Mouse (Mus musculus): ENCODE measurements around the gene Os9.
"Not testable (repeated sequence)": the region's sequence is repeated elsewhere in the genome, so short reads cannot be mapped to it uniquely, and the experiment has no call there.

Gene Os9

DNA sequence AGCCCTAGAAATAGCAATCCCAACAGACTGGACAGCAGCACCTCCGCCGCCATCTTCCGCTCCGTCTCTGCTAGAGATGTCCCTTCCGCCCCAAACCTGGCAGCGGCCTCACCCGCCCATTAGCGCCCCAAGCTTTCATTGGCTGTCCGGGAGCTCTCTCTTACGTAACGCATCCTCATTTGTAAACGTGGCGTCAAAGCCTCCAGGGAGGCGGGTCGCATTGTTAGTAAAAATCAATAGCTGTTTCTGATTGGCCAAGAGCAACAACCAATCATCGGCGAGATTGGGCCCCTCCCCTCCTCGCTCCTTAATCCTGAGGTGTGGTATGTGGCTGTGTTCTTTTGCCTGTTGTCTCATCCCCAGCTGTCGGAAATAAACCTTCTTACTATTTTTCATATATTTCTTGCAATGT, at the start of gene Os9:
Os9 (minus strand) TSS at position 66 of the 412 bp plus-strand sequence.
- in situ Hi-C loops (cut with MseI, MboI) = no loop called here

DNA sequence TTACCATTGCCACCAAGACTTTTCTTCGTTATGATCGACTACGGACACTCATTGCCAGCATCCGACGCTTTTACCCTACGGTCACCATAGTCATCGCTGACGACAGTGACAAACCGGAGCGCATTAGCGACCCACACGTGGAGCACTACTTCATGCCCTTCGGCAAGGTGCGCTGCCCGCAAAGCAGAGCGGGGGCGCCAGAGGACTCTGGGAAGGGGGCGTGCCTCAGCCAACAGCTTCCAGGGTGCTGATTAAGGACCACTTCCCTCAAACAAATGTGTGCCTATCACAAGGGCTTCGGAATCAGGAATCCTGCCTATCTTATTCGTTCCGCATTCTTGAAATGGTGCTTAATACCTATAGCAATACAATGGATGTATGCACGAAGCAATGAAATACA, 49.1 kb upstream of the Os9 start:
- in situ Hi-C loops (cut with MseI, MboI) = loop anchor here in 1 of 2 experiments (5.0 kb wide), 1 partner anchor 43 kb away; no protein-coding TSS in a partner anchor

DNA sequence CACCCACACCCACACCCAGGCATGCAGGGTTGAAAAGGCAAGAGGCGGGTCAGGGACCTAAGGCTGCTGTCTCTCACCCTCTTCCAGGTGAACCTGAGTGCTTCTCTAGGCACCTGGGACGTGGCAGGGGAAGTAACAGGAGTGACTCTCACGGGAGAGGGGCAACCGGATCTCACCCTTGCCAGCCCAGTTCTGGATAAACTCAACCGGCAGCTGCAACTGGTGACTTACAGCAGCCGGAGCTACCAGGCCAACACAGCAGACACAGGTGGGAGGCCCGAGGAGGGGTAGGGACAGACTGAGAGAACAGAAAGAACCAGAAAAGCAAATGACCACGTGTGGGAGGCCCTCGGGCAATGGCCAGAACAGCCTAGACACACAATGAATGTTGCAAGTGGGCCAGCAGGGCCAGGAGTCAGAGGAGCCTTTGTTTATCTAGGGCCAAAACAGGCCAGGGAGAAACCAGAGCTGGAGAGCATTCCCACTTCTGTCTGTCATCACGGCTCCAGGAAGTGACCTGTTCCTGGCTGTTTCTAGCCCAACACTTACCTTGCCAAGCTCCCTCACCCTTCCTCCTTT, 46.8 kb upstream of the Os9 start:
- in situ Hi-C loops (cut with MseI, MboI) = no loop called here

DNA sequence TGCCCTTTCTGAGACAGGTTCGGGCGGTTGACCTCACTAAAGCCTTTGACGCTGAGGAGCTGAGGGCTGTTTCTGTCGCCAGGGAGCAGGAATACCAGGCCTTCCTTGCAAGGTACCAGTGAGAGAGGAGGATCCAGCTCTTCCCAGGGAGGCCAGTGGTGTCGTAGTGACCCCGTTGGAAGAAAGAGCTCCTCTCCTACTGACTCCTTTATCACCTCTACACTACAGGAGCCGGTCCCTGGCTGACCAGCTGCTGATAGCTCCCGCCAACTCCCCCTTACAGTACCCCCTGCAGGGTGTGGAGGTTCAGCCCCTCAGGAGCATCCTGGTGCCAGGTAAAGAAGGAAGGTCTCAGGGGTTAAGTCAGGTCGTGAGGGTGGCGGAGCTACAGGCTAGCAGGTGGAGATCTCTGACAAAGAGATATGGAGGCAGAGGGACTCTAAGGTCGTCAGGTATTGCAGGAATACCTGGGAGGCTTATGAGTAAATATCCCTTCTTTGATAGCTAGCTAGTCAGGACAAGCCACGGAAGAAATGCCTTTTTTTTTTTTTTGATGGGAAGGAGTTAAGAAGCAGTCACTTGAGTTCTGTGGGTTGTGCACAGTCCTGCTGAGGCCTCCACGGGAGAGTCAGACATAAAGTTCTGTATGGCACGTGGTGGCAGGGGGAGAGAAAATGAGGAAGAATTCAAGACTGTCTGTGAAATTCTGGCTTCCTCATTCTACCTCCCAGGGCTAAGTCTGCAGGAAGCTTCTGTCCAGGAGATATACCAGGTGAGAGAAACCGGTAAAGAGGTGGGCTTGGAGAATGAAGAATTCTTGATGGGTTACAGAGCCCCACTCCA, 46.1 kb upstream of the Os9 start:
- in situ Hi-C loops (cut with MseI, MboI) = no loop called here

DNA sequence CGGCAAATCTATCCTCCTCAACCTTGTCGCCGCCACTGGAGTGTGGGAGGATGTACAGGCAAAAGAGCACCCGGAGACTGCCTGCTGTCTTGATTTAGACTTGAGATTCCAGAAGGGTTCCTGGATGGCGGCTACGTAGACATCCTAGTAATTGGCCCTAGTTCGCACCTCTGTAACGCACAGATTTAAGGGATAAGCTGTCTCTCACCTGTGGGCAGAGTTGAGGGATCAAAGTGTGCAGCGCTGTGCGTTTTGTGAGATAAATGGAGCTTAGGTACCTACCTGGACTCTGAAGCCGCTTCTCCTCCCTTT, 45.4 kb upstream of the Os9 start:
- in situ Hi-C loops (cut with MseI, MboI) = no loop called here

DNA sequence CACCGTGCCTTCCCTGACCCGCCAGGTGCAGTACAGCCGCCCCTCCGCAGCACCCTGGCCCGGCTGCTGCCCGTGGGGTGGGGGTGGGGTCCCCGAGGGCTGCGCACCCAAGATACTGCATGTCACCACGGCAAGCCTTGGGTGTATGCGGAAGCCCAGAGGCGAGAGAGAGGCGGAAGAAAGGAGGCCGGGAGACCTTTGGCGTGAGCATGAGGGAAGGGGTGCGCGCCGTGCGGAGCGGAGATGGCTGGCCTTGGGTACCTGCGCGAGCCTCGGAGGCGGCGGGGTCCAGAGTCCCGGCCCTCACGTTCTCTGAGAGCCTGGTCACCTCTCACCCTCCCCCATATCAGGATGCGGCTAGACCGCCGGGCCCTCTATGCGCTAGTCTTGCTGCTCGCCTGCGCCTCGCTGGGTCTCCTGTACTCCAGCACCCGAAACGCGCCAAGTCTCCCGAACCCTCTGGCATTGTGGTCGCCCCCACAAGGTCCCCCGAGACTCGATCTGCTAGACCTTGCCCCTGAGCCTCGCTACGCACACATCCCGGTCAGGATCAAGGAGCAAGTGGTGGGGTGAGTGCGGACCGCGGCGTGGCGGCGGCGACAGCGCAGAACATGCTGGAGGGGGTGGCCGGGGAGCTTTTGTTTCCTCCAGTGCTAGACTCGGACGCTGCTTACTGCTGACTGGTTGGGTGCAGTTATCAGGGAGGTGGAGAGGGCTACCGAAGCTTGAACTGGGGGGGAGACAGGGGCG, 44.9 kb upstream of the Os9 start:
- in situ Hi-C loops (cut with MseI, MboI) = no loop called here

DNA sequence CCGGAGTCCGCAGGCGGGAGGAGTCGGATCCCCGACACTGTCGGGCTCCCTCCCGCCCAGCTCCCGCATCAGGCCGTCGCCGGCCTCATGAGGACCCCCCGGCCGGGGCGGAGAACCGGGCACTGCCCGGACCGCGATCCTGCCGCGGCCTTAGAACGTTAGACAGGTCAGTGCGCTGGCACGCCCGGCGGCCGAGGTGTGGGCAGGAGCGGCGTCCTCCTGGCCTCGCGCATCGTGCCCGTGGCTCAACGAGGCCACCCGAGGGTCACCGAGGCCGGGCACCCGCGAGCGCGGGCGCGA, 44.4 kb upstream of the Os9 start:
- in situ Hi-C loops (cut with MseI, MboI) = no loop called here

DNA sequence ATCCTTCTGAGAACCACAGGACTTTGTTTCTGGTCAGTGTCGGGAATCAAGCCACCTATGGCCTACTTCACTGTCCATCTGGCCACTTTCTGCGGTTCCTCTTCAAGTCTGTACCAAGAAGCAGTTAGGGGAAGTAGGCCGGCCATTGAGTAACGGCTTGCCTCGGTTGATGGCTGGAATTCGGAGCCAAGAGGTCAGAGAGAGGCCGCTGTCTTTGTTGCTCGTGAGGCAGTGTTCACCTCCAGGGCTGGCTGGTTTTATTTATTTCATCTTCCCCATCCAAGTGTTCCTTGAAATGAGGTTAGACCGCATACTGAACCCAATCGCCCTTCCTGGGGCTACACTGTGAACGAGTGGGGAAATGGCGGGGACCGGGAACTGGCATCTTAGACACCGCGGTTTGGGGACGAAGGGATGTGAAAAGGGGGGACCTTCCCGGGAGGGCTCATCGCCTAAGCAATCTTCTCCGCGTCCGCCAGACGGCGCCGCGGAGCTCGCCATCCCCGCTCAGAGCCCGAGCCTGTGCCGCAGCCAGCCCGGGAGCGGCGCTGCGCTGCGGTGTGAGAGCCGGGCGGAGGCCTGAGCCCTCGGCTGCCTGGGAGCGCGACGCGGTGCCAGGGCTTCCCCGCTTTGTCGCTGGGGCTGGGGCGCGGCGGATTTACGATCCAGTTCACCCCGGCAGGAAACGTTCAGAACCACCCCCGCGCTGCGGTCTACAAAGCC, 43.9 kb upstream of the Os9 start, which contains the start of gene B4galnt1:
B4galnt1 (plus strand) TSS at position 595 of the 723 bp plus-strand sequence.
- in situ Hi-C loops (cut with MseI, MboI) = no loop called here

DNA sequence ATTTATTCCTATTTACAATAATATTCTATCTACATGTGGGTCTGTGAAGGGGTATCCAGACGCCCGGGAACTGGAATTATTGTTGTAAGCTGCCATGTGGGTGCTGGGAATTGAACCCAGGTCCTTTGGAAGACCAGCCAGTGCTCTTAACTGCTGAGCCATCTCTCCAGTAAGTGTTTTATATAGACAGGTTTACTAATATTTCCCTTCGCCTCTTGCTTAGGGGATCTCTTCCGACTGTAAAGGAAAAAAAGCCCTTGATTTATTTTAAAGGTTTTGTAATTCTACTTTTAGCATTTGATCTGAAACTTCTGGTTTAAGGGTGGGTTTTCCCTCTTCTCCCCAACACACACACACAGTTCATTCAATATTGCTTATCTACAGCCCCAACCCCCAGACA, 43.3 kb upstream of the Os9 start:
- in situ Hi-C loops (cut with MseI, MboI) = no loop called here

DNA sequence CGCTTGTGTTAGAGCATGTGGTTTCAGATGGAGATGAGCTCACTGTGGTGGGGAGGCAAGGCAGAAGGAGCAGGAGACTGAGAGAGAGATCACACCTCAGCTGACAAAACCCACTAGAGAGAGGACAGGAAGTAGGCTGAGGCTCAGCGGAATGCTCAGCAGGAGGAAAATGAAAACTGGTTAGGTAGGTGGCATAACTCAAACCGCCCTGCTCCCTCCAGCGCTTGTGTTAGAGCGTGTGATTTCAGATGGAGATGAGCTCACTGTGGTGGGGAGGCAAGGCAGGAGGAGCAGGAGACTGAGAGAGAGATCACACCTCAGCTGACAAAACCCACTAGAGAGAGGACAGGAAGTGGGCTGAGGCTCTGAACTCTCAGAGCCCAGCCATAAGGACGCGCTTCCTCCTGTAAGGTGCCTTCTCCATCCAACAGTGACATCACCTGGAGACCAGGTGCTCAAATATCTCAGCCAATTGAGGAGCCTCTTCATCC, 41.9 kb upstream of the Os9 start:
- in situ Hi-C loops (cut with MseI, MboI) = not testable (repeated sequence)

DNA sequence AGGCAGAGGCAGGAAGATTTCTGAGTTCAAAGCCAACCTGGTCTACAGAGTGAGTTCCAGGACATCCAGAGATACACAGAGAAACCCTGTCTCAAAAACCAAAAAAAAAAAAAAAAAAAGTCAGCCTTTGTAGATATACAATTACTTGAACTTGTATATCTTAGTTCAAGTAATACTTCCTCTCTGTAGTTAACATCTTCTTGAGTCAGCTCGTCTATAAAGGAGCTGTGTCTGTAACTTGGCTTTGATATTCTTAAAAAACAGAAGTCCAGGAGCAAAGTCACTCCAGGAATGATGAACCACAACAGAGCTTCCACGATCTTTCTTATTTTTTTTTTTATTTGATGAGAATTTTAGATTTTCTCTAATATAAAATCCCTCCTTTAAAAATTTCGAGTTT, 39.8 kb upstream of the Os9 start:
- in situ Hi-C loops (cut with MseI, MboI) = no loop called here

DNA sequence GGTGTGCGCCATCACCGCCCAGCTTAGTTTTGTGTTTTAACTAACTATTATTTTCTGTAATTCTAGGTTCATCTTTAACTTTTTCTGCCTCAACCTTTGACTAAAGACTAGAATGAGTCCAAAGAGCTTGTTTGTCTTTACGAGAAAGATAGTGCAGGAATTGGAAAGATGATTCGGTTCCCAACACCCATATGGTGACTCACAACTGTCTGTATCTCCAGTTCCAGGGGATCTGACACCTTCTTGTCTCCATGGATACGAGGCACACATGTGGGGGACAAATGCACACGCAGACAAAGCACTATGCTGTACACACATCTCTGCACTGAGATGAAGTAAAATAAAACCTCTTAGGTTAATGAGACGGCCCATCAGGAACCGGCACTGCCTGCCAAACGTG, 39.1 kb upstream of the Os9 start:
- in situ Hi-C loops (cut with MseI, MboI) = no loop called here

DNA sequence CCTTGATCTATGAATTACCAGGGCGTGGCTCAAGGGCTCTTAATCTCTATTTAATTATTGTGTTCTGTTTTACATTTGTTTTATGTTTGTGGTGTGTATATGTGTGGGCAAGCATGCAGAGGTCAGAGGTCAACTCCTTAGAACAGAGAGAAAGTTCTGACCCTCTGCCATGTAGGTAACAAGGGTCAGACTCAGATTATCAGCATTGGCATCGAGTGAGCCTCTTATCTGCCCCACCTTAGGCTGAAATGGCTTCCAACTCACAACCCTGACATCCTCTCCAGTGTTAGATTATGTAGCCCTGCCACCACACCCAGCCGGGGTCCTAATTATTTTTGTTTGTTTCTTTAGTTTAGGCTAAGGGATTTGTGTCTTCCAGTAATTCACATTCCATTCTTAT, 37.5 kb upstream of the Os9 start:
- in situ Hi-C loops (cut with MseI, MboI) = no loop called here

DNA sequence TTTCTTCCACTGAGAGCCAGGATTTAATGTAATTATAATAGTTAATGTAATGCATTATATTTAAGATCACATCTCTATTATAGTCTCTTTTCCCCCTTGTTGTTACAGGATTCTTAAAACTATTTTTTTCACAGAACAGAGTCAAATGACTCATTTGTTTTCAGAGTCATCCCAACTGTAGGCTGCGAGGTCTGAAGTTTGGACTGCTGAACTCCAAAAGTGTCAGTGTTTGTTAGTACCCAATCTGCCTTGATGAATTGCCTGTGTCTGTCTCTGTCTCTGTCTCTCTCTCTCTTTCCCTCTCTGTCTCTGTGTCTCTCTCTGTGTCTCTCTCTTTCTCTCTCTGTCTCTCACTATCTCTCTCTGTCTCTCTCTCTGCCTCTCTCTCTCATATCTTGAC, 35.6 kb upstream of the Os9 start:
- in situ Hi-C loops (cut with MseI, MboI) = no loop called here

DNA sequence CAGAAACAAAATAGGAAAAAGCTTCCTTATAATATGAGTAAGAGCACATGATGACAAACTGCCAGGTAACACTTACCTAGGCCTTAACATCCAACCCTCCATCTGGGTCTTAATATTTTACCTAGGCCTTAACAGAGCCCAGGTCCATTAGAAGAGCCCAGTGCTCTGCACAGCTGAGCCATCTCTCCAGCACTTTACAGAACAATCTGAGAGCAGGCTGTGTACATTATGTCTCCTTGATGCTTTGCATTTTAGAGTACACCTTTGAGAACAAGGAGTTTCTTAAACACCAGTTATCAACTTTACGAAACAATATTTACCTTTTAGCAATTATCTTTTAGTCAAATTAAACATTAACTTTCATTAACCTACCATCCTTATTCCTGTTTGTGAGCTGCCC, 35.2 kb upstream of the Os9 start:
- in situ Hi-C loops (cut with MseI, MboI) = no loop called here

DNA sequence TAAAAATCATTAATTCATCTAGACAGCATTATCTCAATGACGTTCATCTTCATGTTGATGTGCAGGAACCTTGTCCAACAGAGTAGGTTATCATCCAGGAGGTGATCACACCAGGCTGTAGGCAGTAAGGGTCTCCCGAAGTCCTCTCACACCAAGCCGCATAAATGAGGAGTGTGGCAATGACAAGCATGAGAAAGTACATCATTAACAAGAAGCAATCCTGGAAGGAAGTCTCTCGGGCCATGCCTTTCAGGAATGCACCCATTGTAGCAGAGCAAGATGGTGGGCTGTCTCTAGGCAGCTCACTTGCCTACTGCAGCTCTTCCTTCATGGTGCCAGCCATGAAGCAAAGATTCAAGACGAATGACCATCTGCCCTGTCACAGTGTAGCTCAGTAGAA, 33.7 kb upstream of the Os9 start:
- in situ Hi-C loops (cut with MseI, MboI) = no loop called here

DNA sequence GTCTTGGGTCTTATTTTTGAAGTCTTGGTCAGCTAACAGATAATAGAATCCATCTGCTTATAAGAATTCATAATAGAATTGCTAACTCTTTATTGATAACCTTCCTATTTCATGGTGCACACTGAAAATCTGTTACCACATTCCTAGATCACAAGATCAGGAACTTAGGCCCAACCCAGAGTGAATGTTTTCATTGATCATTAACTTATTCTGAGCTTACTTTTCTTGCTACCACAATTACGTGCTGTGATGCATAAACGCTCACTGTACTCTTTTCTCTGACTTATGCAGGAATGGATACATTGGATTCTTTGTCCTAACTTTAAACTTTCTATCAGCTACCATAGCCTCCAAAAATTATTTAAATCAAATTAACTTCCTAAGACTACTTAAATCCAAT, 33.3 kb upstream of the Os9 start:
- in situ Hi-C loops (cut with MseI, MboI) = no loop called here

DNA sequence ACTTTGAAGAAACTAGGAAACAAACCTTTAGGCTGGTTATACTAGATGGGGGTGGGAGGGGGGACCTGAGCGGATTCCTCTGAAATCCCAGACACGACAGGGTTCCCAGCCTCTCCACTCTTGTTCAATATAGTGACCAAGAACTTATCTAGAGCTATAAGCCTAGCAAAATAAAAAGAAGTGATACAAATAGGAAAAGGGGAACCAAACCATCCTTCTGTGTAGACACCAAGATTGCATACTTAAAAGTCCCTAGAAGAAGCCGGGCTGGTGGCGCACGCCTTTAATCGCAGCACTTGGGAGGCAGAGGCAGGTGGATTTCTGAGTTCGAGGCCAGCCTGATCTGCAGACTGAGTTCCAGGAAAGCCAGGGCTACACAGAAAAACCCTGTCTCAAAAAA, 32.4 kb upstream of the Os9 start:
- in situ Hi-C loops (cut with MseI, MboI) = no loop called here

DNA sequence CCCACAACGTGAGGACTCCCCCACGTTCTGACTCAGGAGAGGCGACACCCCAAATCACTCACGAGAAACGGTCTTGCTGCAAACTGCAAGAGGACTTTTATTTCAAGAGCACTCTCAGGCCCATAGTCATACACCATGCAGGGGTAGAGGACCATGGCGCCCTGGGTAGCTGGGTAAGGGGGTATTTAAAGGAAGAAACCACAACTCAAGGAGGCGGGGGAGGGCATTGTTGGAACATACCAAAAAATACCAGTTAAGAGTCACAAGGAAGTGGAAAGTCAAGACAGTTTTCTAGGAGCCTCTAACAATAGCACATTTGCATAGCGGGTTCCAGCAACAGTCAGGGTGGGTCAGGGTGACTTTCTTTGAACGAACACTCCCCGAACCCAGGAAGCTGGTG, 31.6 kb upstream of the Os9 start:
- in situ Hi-C loops (cut with MseI, MboI) = not testable (repeated sequence)

DNA sequence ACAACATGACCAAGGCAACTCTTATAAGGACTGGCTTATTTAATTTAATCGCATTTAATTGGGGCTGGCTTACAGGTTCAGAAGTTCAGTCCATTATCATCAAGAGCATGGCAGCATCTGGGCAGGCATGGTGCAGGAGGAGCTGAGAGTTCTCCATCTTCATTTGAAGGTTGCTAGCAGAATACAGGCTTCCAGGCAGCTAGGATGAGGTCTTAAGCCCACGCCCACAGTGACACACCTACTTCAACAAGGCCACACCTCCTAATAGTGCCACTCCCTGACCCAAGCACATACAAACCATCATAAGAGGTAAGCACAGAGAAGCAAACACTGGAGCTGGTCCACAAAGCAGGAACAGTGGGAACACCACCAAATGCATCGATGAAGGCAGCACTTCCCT, 30.3 kb upstream of the Os9 start:
- in situ Hi-C loops (cut with MseI, MboI) = not testable (repeated sequence)

DNA sequence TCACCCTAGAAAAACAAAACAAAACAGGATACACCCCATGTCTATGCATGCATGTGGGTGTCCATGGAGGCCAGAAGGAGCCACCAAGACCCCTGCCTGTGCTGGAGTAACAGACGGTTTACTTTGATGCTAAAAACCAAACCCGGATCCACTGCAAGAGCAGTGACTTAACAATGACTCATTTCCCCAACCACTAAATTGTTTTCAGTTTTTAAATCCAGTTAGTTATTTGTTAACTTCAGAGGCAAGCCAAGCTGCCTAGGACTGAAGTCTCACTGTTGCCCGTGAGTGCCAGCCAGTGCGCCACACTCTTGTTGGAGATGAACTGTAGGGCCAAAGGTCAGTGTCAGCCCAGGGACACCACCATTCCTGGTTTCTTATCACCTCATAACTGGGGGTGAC, 29.5 kb upstream of the Os9 start:
- in situ Hi-C loops (cut with MseI, MboI) = no loop called here

DNA sequence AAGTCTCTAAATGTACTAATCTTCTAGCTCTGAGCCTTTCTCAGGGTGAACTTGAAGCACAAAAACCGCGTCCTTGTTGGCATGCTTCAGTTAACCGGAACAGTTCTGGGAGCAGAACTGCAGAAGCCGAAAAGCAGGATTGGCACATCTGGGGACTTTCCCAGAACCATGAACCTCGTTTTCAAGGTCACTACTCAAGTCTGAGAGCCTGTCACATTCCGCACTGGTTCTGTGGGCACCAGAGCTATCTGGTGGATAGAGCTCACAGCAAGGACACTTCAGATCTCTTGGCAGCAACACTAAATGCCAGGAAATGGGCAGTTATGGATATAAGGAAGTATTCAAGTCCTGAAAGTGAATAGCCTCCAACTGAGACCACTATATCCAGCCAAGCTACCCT, 26.2 kb upstream of the Os9 start:
- in situ Hi-C loops (cut with MseI, MboI) = no loop called here

All from mouse trophoblast stem cell (cell line).